Mouse (Mus musculus): ENCODE measurements around the gene Cux1. TPM values are rescaled to one million over a fixed set of nuclear protein-coding genes. Genes with fewer than 3 reads are reported as not detected.
A peak's percentile ranks its signal among the peaks of the same experiment; 100 is the strongest.
"Not testable (repeated sequence)": the region's sequence is repeated elsewhere in the genome, so short reads cannot be mapped to it uniquely, and the experiment has no call there.

Cux1 gene
- polyA plus RNA-seq, 1 experiment from 2014 or later, result 89.1 TPM

DNA sequence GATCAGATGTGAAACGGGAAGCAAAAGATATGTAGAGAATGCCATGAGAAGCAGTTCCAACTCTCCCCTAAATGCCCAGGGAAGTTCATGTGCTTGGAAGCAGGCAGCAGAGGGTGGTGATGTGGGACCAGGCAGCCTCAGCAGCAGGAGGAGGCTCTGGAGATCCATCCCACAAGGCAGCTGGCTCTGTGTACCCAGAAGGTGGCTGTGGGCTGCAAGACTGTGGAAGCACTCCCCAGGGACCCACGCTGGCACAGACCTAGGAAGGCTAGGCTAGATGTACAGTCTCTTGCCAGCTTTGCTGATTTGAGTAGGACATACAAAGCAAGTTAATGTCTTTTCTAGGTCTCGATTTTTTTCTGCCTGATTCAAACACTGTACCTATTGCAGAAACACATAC lies 91.0 kb downstream of the Cux1 start:
- H3K4me2 ChIP-seq (replicated peaks), result no peak overlapping the region
- H3K9ac ChIP-seq, result no peak overlapping the region
- peaks cover 20% of the 10 kb centered on the region; the same call in 1 of the 2 replicates for H3K4me1 ChIP-seq (replicated peaks; ENCODE audit: control insufficient read depth, insufficient read depth, low read length)
- DNase-seq (ENCODE audit: low spot score) (no peak), ATAC-seq (ENCODE audit: low FRiP score) (no peak)
- no peaks in the 10 kb centered on the region for H3K36me3 ChIP-seq (replicated peaks; ENCODE audit: control insufficient read depth, insufficient read depth)
- no peak overlapping the region for H3K27ac ChIP-seq
- H3K27me3 ChIP-seq (ENCODE audit: control insufficient read depth, insufficient read depth, low read length), result no peaks in the 10 kb centered on the region
- H3K4me3 ChIP-seq (replicated peaks; ENCODE audit: low read length), result no peak overlapping the region
- WGBS, result 84% methylated on average over 3 of the region's 3 CpGs
- no peaks in the 10 kb centered on the region for H3K9me3 ChIP-seq (ENCODE audit: control insufficient read depth, low read length)

DNA sequence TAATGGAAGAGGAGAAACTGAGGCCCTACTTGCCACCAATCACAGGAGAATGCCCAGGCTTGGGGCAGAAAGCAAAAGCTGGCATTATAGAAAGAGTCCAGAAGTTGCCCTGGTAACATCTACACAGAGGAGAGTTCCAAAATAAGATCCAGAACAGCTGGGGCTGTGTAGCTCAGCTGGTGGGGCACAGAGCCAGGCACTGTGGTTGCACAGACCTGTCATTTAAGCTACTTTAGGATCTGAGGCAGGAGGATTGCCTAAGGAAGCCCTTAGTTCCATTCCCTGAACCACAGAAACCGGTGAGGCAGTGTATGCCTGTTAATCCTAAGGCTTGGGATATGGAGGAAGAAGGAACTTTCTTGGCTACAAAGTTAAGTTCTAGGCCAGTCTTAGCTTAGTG lies 92.1 kb downstream of the Cux1 start:
- H3K4me3 ChIP-seq (replicated peaks; ENCODE audit: low read length), result no peak overlapping the region
- H3K4me2 ChIP-seq (replicated peaks), result no peak overlapping the region
- ATAC-seq (ENCODE audit: low FRiP score) (no peak), DNase-seq (ENCODE audit: low spot score) (no peak)
- H3K9me3 ChIP-seq (ENCODE audit: control insufficient read depth, low read length), result no peaks in the 10 kb centered on the region
- H3K36me3 ChIP-seq (replicated peaks; ENCODE audit: control insufficient read depth, insufficient read depth), result no peaks in the 10 kb centered on the region
- no peak overlapping the region for H3K9ac ChIP-seq
- 95% methylated on average over 1 of the region's 1 CpGs for WGBS
- H3K27me3 ChIP-seq (ENCODE audit: control insufficient read depth, insufficient read depth, low read length), result no peaks in the 10 kb centered on the region
- no peak overlapping the region for H3K27ac ChIP-seq
- H3K4me1 ChIP-seq (replicated peaks; ENCODE audit: control insufficient read depth, insufficient read depth, low read length), result peaks cover 20% of the 10 kb centered on the region; the same call in 1 of the 2 replicates

DNA sequence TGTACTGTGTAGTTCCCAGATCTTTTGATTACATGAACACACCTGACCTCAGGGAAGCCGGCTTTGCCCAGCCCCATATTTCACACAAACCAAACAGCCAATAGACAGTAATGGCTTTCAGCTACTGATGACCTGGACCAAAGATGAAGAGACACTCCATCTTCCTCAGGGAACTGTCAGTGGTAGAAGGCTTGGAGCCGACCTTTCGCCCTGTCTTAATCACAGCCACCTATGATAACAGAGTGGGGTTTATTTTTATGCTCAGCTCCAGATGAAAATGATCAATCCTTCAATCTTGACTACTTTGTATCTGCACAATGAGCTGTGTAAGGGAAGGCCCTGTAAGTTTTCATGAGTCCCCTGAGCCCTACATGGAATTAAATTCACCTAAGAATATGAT lies 93.2 kb downstream of the Cux1 start:
- no peak overlapping the region for H3K4me2 ChIP-seq (replicated peaks)
- DNase-seq (ENCODE audit: low spot score), result no peak
- ATAC-seq (ENCODE audit: low FRiP score), result no peak
- WGBS, result 76% methylated on average over 3 of the region's 3 CpGs
- H3K9me3 ChIP-seq (ENCODE audit: control insufficient read depth, low read length), result no peaks in the 10 kb centered on the region
- no peaks in the 10 kb centered on the region for H3K27me3 ChIP-seq (ENCODE audit: control insufficient read depth, insufficient read depth, low read length)
- H3K4me1 ChIP-seq (replicated peaks; ENCODE audit: control insufficient read depth, insufficient read depth, low read length), result peaks cover 20% of the 10 kb centered on the region; the same call in 1 of the 2 replicates
- no peaks in the 10 kb centered on the region for H3K36me3 ChIP-seq (replicated peaks; ENCODE audit: control insufficient read depth, insufficient read depth)
- H3K27ac ChIP-seq, result no peak overlapping the region
- no peak overlapping the region for H3K4me3 ChIP-seq (replicated peaks; ENCODE audit: low read length)
- H3K9ac ChIP-seq, result no peak overlapping the region

DNA sequence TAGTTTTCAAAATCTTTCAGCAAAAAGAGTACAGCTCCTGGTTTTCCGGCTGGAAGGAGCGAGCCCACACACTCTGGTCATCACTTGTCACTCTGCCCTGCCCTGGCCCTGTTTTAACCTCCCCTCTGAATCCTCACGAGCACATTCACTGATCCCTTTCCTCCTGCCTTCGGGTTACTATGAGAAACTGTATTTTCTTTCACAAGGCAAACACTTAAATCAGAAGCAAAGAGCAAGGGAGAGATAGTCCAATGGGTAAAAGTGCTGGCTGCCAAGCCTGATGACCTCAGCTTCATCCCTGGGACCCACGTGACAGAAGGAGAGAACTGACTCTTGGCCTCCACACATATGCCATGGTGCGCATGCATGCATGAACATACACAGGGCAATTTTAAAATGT lies 94.0 kb downstream of the Cux1 start:
- Histone ChIP-seq H3K4me3 (replicated peaks; ENCODE audit: low read length) (no peak overlapping the region), H3K4me1 (replicated peaks; ENCODE audit: control insufficient read depth, insufficient read depth, low read length) (peaks cover 22% of the 10 kb centered on the region; the same call in 1 of the 2 replicates), H3K9ac (no peak overlapping the region), H3K27me3 (ENCODE audit: control insufficient read depth, insufficient read depth, low read length) (no peaks in the 10 kb centered on the region), H3K27ac (peak overlapping the region; percentile 15; the same call in 1 of the 2 replicates), H3K4me2 (replicated peaks) (no peak overlapping the region), H3K36me3 (replicated peaks; ENCODE audit: control insufficient read depth, insufficient read depth) (no peaks in the 10 kb centered on the region), H3K9me3 (ENCODE audit: control insufficient read depth, low read length) (no peaks in the 10 kb centered on the region)
- ATAC-seq (ENCODE audit: low FRiP score) (no peak), DNase-seq (ENCODE audit: low spot score) (no peak)
- WGBS, result 57% methylated on average over 6 of the region's 6 CpGs

DNA sequence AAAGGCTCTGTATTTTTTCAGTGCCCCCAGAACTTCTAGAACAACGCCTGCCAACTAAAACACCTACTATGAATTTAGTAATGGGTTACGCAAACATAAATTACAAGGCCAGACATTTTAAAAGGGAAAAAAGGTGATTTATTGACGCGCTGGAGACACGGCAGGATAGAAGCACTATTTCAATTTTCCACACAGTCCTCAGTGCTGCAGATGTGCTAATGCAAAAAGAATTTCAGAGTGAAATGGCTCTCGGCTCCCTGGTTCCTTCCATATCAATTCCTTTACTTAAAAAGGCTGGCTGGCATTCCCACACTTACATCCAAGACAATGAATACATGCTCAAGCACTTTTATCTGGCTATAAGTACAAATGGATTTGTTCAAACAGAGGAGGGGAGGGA lies 94.4 kb downstream of the Cux1 start:
- ATAC-seq (ENCODE audit: low FRiP score) (no peak), DNase-seq (ENCODE audit: low spot score) (no peak)
- peaks cover 27% of the 10 kb centered on the region; the same call in 1 of the 2 replicates for H3K4me1 ChIP-seq (replicated peaks; ENCODE audit: control insufficient read depth, insufficient read depth, low read length)

DNA sequence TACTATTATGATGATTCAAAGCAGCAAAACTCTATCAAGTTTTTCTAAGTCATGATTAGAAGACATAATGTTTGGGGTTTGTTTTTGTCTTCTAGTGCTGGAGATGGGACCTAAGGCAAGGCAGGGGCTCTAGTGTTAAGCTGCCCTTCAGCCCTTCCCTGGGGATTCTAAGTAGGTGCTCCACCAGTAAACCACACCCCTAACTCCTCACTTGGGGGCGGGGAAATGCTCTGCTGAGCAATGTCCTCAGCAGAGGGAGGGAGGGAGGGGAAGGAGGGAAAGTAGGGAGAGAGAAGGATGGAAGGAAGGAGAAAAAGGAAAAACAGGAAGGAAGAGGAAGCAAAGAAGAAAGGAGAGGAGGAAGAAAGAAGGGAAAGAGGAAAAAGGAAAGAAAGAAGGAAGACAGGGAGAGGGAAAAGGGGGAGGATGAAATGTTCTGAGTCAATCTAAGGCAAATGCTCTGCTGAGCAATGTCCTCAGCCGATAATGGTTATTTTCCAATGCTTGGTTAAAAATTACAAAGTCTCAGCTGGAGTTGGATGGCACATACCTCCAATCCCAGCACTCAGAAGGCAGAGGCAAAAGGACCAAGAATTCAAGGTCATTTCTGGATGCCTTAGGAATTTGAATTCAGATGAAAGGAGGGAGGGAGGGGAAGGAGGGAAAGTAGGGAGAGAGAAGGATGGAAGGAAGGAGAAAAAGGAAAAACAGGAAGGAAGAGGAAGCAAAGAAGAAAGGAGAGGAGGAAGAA lies 96.1 kb downstream of the Cux1 start:
- not testable (repeated sequence) for ATAC-seq (ENCODE audit: low FRiP score); H3K36me3 ChIP-seq (replicated peaks; ENCODE audit: control insufficient read depth, insufficient read depth); DNase-seq (ENCODE audit: low spot score); H3K9me3 ChIP-seq (ENCODE audit: control insufficient read depth, low read length); H3K9ac ChIP-seq; H3K4me3 ChIP-seq (replicated peaks; ENCODE audit: low read length); H3K4me2 ChIP-seq (replicated peaks); H3K27ac ChIP-seq; H3K27me3 ChIP-seq (ENCODE audit: control insufficient read depth, insufficient read depth, low read length)
- peaks cover 36% of the 10 kb centered on the region for H3K4me1 ChIP-seq (replicated peaks; ENCODE audit: control insufficient read depth, insufficient read depth, low read length)
- WGBS, result 60% methylated on average over 2 of the region's 2 CpGs

More for the DNA sequence above, 94.4 kb downstream of the Cux1 start:
- 68% methylated on average over 6 of the region's 6 CpGs for WGBS
- no peak overlapping the region for H3K9ac ChIP-seq
- no peaks in the 10 kb centered on the region for H3K9me3 ChIP-seq (ENCODE audit: control insufficient read depth, low read length)
- H3K4me3 ChIP-seq (replicated peaks; ENCODE audit: low read length), result no peak overlapping the region
- H3K4me2 ChIP-seq (replicated peaks), result no peak overlapping the region
- no peaks in the 10 kb centered on the region for H3K36me3 ChIP-seq (replicated peaks; ENCODE audit: control insufficient read depth, insufficient read depth)
- peak overlapping the region; percentile 15; the same call in 1 of the 2 replicates for H3K27ac ChIP-seq
- H3K27me3 ChIP-seq (ENCODE audit: control insufficient read depth, insufficient read depth, low read length), result no peaks in the 10 kb centered on the region

DNA sequence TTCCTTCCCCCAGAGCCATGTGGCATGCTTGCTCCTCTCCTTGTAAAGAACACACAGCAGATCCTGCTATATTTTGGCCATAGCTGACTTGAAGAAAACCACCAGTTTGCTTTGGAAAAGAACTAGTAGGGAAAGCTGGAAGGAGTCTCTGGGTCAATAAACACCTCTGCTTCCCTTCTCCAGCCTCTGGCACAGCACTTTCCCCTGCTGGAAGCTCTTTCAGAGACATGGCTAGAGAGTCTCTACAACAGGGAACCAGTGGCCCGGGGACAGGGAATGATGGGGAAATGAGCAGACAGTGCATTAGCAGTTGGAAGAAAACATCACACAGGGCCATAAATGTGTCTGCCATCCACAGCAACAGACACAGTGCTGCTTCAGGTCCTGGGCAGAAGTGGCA lies 98.0 kb downstream of the Cux1 start:
- WGBS, result 69% methylated on average over 1 of the region's 1 CpGs
- ATAC-seq (ENCODE audit: low FRiP score), result no peak

DNA sequence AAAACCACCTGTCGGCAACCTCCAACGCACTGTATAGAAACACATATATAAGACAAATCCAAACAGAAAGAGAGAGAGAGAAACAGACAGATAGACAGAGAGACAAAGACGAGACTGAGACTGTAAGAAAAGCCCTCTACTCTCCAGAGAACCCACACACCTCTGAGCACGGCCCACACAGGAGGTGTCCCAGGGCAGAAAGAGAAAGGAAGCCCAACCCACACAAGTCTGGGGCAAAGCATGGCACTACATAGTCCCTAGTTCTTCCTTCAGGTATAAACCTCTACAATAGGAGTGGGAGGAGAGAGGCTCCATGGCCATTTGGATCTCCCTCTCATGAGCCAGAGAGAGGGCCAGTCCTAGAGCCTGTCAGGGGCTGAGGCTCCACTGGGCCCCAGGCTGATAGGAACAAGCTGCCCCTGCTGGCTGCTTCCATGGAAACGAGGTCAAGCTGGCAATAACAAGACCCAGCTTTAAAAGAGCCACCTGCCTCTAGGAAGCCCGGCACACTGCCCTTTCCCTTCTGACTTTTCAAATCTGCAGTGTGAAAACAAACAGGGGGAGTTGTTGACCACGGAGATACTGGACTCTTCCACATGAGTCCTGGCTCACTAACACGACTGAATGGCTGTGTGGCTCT lies 99.8 kb downstream of the Cux1 start:
- 16% methylated on average over 6 of the region's 8 CpGs for WGBS
- peak; percentile 43; the same call in 1 of the 2 replicates for ATAC-seq (ENCODE audit: low FRiP score)

More for the DNA sequence above, 98.0 kb downstream of the Cux1 start:
- DNase-seq (ENCODE audit: low spot score), result no peak
- Histone ChIP-seq H3K4me3 (replicated peaks; ENCODE audit: low read length) (no peak overlapping the region), H3K27me3 (ENCODE audit: control insufficient read depth, insufficient read depth, low read length) (no peaks in the 10 kb centered on the region), H3K4me1 (replicated peaks; ENCODE audit: control insufficient read depth, insufficient read depth, low read length) (peaks cover 47% of the 10 kb centered on the region), H3K4me2 (replicated peaks) (no peak overlapping the region), H3K9ac (no peak overlapping the region), H3K27ac (no peak overlapping the region), H3K9me3 (ENCODE audit: control insufficient read depth, low read length) (no peaks in the 10 kb centered on the region), H3K36me3 (replicated peaks; ENCODE audit: control insufficient read depth, insufficient read depth) (no peaks in the 10 kb centered on the region)

DNA sequence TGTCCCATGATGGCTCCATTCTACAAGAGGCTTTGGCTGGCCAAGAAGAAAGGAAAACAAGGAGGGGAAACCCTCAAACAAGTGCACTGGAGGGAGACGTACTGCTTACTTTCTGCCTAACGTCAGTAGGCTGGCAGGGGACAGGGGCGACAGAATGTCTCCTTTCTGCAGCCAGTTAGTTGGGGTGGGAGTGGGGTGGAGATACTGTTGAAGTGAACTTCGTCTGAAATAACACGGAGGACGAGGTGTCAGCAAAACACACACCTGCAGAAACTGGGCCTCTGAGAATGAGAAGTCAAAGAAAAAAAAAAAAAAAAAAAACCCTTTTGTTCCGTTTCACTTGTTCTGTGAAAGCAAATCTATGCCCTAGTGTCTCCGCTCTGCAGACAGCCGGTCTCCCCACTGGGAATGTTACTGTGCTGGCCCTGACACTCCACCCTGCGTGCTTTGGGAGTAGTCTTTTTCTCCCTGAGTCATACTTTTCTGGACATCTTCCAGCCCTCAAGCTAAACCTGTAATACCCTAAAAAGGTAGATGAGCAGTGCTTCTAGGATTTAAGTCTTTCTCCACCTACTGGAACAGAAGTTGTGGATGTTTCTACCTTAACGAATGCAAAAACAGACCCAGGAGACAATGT lies 101.4 kb downstream of the Cux1 start:
- H3K4me1 ChIP-seq (replicated peaks; ENCODE audit: control insufficient read depth, insufficient read depth, low read length), result peaks cover 40% of the 10 kb centered on the region
- no peak overlapping the region for H3K27ac ChIP-seq
- H3K36me3 ChIP-seq (replicated peaks; ENCODE audit: control insufficient read depth, insufficient read depth), result no peaks in the 10 kb centered on the region
- no peak overlapping the region for H3K9ac ChIP-seq
- H3K9me3 ChIP-seq (ENCODE audit: control insufficient read depth, low read length), result no peaks in the 10 kb centered on the region
- no peaks in the 10 kb centered on the region for H3K27me3 ChIP-seq (ENCODE audit: control insufficient read depth, insufficient read depth, low read length)
- ATAC-seq (ENCODE audit: low FRiP score) (no peak), DNase-seq (ENCODE audit: low spot score) (no peak)
- H3K4me3 ChIP-seq (replicated peaks; ENCODE audit: low read length), result no peak overlapping the region
- 51% methylated on average over 11 of the region's 11 CpGs for WGBS
- no peak overlapping the region for H3K4me2 ChIP-seq (replicated peaks)

More for the DNA sequence above, 99.8 kb downstream of the Cux1 start:
- Histone ChIP-seq H3K27ac (no peak overlapping the region), H3K9ac (no peak overlapping the region), H3K4me1 (replicated peaks; ENCODE audit: control insufficient read depth, insufficient read depth, low read length) (peaks cover 39% of the 10 kb centered on the region), H3K9me3 (ENCODE audit: control insufficient read depth, low read length) (no peaks in the 10 kb centered on the region), H3K36me3 (replicated peaks; ENCODE audit: control insufficient read depth, insufficient read depth) (no peaks in the 10 kb centered on the region), H3K27me3 (ENCODE audit: control insufficient read depth, insufficient read depth, low read length) (no peaks in the 10 kb centered on the region), H3K4me3 (replicated peaks; ENCODE audit: low read length) (no peak overlapping the region), H3K4me2 (replicated peaks) (no peak overlapping the region)
- DNase-seq (ENCODE audit: low spot score), result peak; percentile 51

Data from hindbrain, embryonic 14.5 days (tissue).